Mouse (Mus musculus) spleen, adult 10 weeks (tissue): ENCODE measurements around the gene Ptpn1. TPM values are rescaled to one million over a fixed set of nuclear protein-coding genes. Genes with fewer than 3 reads are reported as not detected.

ENCODE experiments used
- polyA plus RNA-seq: library from polyadenylated mRNA; stranded (reverse); fragments of 350-450 nt; fragmentation: Illumina TruSeq; extraction: RNeasy Lipid Tissue Mini Kit (QIAGEN cat#74804); gene quantifications from one replicate; pipeline ENCODE4 v1.2.3, GENCODE M21; 2015; ENCODE audit warnings: low replicate concordance; ENCODE audit not compliant: insufficient read depth

Ptpn1 gene
- polyA plus RNA-seq = 129 TPM

GRCm38 (mm10) chr2:167931985-167932726 lies at the start of gene Ptpn1:
Ptpn1 (plus strand) TSS chr2:167932057.

DNA sequence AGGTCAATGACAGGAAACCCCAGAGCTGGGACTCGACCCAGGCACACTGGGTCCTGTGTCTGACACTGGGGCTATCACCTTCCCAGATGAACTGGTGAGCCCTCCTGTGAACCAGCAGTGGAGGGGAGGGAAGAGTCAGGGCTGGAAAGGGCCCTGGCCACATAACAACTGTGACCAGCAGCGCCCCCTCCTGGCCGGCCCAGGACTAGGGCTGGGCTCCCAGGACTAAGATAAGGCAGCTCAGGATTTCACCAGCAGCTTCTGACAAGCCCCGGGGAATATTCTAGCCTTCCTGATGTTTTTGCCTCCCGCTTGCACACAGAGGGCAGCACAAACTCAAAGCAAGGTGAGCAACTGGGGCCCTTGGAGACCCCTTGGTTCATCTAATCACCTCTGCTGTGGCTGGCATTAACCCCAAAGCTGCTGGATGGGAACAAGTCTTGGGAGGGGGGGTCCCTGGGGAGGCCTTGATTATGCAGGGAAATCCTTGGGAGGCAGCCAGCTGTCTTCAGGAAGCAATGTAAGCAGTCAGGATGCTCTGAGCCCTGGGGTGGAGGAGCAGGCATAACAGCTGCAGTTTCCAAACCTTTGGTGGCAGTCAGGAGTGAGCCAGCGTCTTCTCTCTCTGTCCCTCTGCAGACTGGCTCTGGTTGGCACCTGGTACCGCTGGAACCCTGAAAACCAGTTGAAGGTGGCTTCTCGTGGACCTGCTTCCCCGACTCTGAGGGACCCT lies 78.2 kb downstream of the Ptpn1 start, which contains the start of gene Ripor3:
TSS of gene Ripor3 (minus strand) at position 683 of the 733 bp plus-strand sequence.

Other genes starting within 250 kb of the Ptpn1 start
- 4.4 TPM for gene Cebpb, start 243.1 kb upstream of the Ptpn1 start, polyA plus RNA-seq
- gene Tmem189, start 242.2 kb upstream of the Ptpn1 start, polyA plus RNA-seq = 26.6 TPM
- gene Ripor3, start 78.6 kb downstream of the Ptpn1 start, polyA plus RNA-seq = 0.37 TPM
- gene Pard6b, start 148.9 kb downstream of the Ptpn1 start, polyA plus RNA-seq = 1.4 TPM